Mouse (Mus musculus): Measurements from ENCODE around the gene Epb41. TPM values are rescaled to one million over a fixed set of nuclear protein-coding genes. Genes with fewer than 3 reads are reported as not detected.

Gene Epb41
- polyA plus RNA-seq, 1 experiment from 2014 or later: 69.9 TPM

DNA sequence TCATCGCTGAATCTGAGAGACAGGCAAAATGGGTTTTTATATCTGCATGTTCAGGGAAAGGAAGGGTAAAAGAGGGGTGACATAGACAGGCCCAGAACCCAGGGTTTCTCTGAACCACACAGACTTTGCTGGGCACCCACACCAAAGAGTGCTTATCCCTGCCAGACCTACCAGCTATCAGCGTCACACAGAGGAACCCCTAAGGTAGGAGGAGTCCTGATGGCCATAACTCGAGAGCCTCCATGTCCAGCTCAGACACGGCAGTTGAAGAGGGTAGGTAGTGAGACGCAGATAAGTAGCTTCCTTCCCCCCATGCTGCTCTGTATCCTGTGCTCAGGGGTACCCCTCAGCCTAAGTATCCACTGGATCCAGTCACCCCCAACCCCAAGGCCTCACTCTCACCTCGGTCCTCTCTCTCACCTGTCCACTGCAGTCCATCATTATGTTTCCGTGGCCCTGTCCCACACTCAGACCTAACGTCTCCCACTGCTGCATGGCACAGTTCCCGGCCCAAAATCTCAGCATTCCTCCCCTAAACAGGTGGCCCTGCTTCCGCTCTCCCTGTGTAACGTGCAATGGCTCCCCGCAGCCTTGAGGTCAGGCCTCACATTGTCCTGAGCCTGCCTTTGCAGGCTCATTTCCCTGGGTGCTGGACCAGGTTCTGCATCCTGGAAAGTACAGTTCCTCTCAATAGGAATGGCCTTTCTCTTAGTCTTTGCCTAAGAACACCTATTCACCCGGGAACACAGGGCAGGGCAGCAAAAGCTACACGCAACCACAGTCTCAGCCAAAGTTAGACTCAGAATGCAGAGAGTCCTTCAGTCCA is 7.8 kb downstream of the Epb41 start:
- 87% methylated on average over 14 of the region's 14 CpGs for WGBS
- no peaks in the 10 kb centered on the region for H3K9me3 ChIP-seq (replicated peaks; ENCODE audit: control insufficient read depth, low read length)
- DNase-seq (ENCODE audit: low spot score) (no peak), ATAC-seq (no peak)
- H3K4me2 ChIP-seq (ENCODE audit: low read length): no peak overlapping the region
- no peak overlapping the region for H3K4me3 ChIP-seq (ENCODE audit: low read depth, low read length)
- no peak overlapping the region for H3K9ac ChIP-seq (ENCODE audit: low read length)
- no peak overlapping the region for H3K27ac ChIP-seq (ENCODE audit: low read depth, low read length)
- H3K36me3 ChIP-seq (ENCODE audit: control insufficient read depth, insufficient read depth, low read length): no peaks in the 10 kb centered on the region
- no peaks in the 10 kb centered on the region; the same call in 1 of the 2 replicates for H3K27me3 ChIP-seq (replicated peaks; ENCODE audit: control insufficient read depth, insufficient read depth, low read length)
- H3K4me1 ChIP-seq (ENCODE audit: control insufficient read depth, insufficient read depth, low read length): no peaks in the 10 kb centered on the region

DNA sequence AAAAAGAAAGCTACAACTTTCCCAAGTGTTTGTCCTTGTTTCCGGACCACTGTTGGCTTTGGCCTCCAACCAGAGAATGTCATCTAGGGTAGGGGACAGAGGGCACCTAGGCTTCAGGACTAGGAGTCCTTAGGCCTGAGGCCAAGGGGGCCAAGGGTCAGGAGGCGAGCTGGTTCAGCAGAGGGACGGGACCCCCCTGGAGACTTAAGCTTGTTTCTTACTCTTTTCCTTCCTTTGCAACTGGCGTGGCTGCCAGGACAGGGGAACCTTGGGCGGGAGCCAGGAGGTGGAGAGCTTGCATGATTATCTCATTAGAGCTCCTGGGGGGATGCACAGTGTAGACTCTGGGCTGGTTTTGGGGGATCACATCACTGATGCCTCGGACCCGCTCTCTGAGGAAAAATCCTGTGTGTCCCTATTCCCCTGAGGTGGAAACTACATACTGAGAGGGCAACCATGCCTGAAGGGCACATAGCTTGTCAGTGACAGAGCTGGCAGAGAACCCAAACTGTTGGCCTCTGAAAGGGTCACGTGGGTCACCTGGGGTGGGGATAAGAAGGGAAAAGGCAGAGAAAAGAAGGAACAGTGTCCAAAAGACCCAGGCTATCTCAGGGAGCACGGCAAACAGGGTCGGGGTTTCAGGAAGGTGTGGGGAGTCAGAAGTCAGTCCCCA is 8.9 kb downstream of the Epb41 start:
- no peaks in the 10 kb centered on the region for H3K36me3 ChIP-seq (ENCODE audit: control insufficient read depth, insufficient read depth, low read length)
- 48% methylated on average over 10 of the region's 10 CpGs for WGBS
- ATAC-seq: no peak

DNA sequence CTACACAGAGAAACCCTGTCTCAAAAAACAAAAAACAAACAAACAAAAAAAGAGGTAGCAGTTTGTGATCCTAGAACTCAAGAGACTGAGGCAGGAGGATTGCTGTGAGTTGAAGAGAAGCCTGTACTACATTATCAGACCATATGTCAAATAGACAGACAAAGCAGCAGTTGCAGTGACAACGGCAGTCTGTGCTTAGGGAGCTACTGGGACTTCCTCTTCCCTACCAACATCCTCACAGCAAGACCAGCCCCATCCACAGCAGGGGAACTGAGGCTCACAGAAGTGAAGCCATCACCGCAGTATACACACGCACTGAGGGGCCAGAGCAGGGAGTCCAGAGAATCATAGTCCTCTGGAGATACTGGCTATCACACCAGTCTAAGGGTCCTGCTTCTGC is 9.5 kb downstream of the Epb41 start:
- H3K4me2 ChIP-seq (ENCODE audit: low read length): no peak overlapping the region
- H3K4me3 ChIP-seq (ENCODE audit: low read depth, low read length): no peak overlapping the region
- H3K9me3 ChIP-seq (replicated peaks; ENCODE audit: control insufficient read depth, low read length): no peaks in the 10 kb centered on the region
- ATAC-seq (no peak), DNase-seq (ENCODE audit: low spot score) (no peak)
- H3K27ac ChIP-seq (ENCODE audit: low read depth, low read length): no peak overlapping the region
- no peaks in the 10 kb centered on the region for H3K27me3 ChIP-seq (replicated peaks; ENCODE audit: control insufficient read depth, insufficient read depth, low read length)
- H3K9ac ChIP-seq (ENCODE audit: low read length): no peak overlapping the region
- 82% methylated on average over 3 of the region's 3 CpGs for WGBS
- H3K4me1 ChIP-seq (ENCODE audit: control insufficient read depth, insufficient read depth, low read length): no peaks in the 10 kb centered on the region
- no peaks in the 10 kb centered on the region for H3K36me3 ChIP-seq (ENCODE audit: control insufficient read depth, insufficient read depth, low read length)

More for the DNA sequence above, 8.9 kb downstream of the Epb41 start:
- Histone ChIP-seq H3K27me3 (replicated peaks; ENCODE audit: control insufficient read depth, insufficient read depth, low read length) (no peaks in the 10 kb centered on the region; the same call in 1 of the 2 replicates), H3K4me1 (ENCODE audit: control insufficient read depth, insufficient read depth, low read length) (no peaks in the 10 kb centered on the region), H3K9me3 (replicated peaks; ENCODE audit: control insufficient read depth, low read length) (no peaks in the 10 kb centered on the region), H3K4me2 (ENCODE audit: low read length) (no peak overlapping the region), H3K27ac (ENCODE audit: low read depth, low read length) (no peak overlapping the region), H3K4me3 (ENCODE audit: low read depth, low read length) (no peak overlapping the region), H3K9ac (ENCODE audit: low read length) (no peak overlapping the region)
- DNase-seq (ENCODE audit: low spot score): peak; percentile 43

DNA sequence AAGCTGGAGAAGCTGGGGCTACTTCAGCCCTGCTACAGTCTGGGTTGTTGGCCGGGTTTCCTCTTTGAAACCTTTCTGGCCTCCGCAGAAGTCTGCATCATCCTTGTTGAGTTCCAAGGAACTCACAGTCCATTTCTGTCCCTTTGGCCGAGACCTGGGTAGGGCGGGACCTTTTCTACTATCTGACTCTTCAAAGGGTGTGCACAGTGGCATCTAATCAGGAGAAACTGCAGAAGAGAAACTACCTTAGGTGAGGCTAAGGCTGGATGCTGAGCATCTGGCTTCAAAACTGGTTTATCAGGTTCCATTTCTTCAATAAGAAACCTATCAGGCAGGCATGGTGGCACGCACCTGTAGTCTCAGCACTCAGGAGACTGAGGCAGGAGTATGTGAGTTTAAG is 10.6 kb downstream of the Epb41 start:
- no peak overlapping the region for H3K9ac ChIP-seq (ENCODE audit: low read length)
- H3K9me3 ChIP-seq (replicated peaks; ENCODE audit: control insufficient read depth, low read length): no peaks in the 10 kb centered on the region
- no peak for DNase-seq (ENCODE audit: low spot score)
- H3K36me3 ChIP-seq (ENCODE audit: control insufficient read depth, insufficient read depth, low read length): no peaks in the 10 kb centered on the region
- WGBS: 91% methylated on average over 5 of the region's 5 CpGs
- no peak overlapping the region for H3K4me2 ChIP-seq (ENCODE audit: low read length)
- no peak overlapping the region for H3K27ac ChIP-seq (ENCODE audit: low read depth, low read length)
- H3K4me1 ChIP-seq (ENCODE audit: control insufficient read depth, insufficient read depth, low read length): no peaks in the 10 kb centered on the region
- H3K27me3 ChIP-seq (replicated peaks; ENCODE audit: control insufficient read depth, insufficient read depth, low read length): no peaks in the 10 kb centered on the region
- ATAC-seq: no peak
- H3K4me3 ChIP-seq (ENCODE audit: low read depth, low read length): no peak overlapping the region

DNA sequence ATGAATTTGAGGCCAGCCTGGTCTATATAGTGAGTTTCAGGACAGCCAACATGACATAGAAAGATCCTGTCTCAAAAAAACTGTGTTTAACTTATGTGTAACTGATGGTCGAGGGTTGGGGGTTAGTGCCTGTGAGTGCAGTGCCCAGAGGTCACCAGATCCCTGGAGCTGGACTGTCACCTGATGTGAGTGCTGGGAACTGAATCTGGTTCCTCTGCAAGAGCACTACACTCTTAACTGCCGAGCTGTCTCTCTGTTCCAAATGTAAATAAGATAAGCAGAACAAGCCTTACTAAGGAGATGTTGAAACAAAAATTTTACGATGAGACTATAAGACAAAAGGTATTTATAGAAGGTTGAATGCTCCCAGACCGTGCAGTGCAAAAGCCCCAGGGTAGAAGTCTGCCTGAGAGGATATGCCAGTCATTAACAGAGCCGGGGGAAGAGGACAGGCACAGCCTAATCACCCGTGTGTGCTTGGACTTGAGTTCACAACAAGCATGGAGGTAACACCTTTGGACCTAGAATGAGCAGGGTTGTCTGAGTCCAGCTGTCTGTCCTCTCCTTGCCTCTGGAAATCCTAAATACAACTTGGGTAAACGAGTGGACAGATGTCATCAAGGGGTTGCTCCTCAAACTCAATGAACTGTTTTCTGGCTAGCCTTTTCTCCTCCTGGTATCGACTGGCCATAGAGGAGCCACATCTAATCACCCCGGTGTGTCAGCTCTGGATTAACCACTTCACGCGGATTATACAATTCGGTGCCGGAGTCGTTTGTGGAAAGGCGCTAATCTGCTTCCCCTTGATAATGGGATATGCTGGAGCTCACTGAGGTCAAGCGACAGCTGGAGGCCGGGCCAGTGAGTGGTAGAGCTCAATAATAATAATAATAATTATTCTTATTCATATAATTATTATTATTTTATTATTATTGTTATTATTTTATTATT is 11.9 kb downstream of the Epb41 start:
- Histone ChIP-seq H3K4me2 (ENCODE audit: low read length) (no peak overlapping the region), H3K4me3 (ENCODE audit: low read depth, low read length) (no peak overlapping the region), H3K27me3 (replicated peaks; ENCODE audit: control insufficient read depth, insufficient read depth, low read length) (no peaks in the 10 kb centered on the region), H3K9me3 (replicated peaks; ENCODE audit: control insufficient read depth, low read length) (no peaks in the 10 kb centered on the region), H3K9ac (ENCODE audit: low read length) (no peak overlapping the region), H3K36me3 (ENCODE audit: control insufficient read depth, insufficient read depth, low read length) (no peaks in the 10 kb centered on the region), H3K27ac (ENCODE audit: low read depth, low read length) (no peak overlapping the region), H3K4me1 (ENCODE audit: control insufficient read depth, insufficient read depth, low read length) (no peaks in the 10 kb centered on the region)
- no peak for ATAC-seq
- 75% methylated on average over 17 of the region's 17 CpGs for WGBS
- no peak for DNase-seq (ENCODE audit: low spot score)

DNA sequence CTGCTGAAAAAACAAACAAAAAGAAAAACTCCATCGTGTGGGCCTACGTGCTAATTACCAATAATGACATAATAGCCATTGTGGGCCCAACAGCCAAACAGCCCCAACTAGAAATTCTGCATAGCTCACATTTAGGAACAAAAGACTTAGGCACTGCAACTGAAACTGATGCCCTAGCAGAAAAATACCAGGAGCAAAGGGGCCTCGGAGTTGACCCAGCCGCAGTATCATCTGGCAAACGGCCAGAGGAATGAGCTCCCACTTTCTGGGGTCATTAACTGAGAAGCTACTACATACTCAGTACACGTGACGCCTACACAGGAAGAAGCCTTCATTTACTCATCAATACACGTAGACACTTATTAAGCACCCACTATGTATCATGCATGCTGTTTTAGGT is 12.8 kb downstream of the Epb41 start:
- ATAC-seq (no peak), DNase-seq (ENCODE audit: low spot score) (no peak)
- Histone ChIP-seq H3K4me1 (ENCODE audit: control insufficient read depth, insufficient read depth, low read length) (no peaks in the 10 kb centered on the region), H3K9me3 (replicated peaks; ENCODE audit: control insufficient read depth, low read length) (no peaks in the 10 kb centered on the region), H3K9ac (ENCODE audit: low read length) (no peak overlapping the region), H3K4me2 (ENCODE audit: low read length) (no peak overlapping the region), H3K4me3 (ENCODE audit: low read depth, low read length) (no peak overlapping the region), H3K27ac (ENCODE audit: low read depth, low read length) (no peak overlapping the region), H3K36me3 (ENCODE audit: control insufficient read depth, insufficient read depth, low read length) (no peaks in the 10 kb centered on the region), H3K27me3 (replicated peaks; ENCODE audit: control insufficient read depth, insufficient read depth, low read length) (no peaks in the 10 kb centered on the region)
- 56% methylated on average over 8 of the region's 8 CpGs for whole genome bisulfite sequencing

DNA sequence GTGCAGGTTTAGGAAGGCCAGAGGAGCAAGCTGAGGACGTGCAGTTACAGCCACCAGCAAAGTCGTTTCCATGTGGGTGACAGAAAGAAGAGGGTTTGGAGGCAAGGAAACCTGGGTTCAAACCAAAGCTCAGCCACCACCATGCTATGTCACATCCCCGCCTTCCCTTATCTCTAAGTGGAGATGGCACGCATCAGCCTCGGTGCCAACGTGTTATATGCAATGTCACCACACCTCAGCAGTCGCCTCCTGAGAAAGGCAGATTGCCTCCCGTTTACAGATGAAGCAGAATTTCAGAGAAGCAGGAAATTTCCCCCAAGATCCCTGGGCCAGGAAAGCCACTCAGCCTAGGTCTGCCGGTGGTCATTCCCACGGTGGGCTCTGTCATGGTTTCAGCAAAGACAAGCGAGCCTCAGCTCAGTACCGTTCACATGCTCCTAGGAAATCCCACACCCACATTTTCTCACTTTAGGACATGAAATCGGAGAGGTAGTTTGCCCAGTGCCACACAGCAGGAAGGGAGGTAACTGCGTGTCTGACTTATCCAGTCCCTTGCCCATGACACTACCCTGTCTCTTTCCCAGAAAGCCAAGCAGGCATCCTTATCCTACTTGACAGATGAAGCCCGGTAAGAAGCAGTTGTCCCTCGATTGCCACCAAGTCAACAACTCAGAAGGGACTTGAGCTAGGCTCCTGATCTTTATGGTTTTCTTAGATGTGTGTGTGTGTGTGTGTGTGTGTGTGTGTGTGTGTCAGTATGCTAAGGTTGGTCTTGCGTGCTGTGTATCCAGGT is 14.9 kb downstream of the Epb41 start:
- no peaks in the 10 kb centered on the region for H3K27me3 ChIP-seq (replicated peaks; ENCODE audit: control insufficient read depth, insufficient read depth, low read length)
- no peaks in the 10 kb centered on the region for H3K36me3 ChIP-seq (ENCODE audit: control insufficient read depth, insufficient read depth, low read length)
- H3K9me3 ChIP-seq (replicated peaks; ENCODE audit: control insufficient read depth, low read length): no peaks in the 10 kb centered on the region
- no peak overlapping the region for H3K9ac ChIP-seq (ENCODE audit: low read length)
- WGBS: 81% methylated on average over 17 of the region's 17 CpGs
- H3K4me1 ChIP-seq (ENCODE audit: control insufficient read depth, insufficient read depth, low read length): no peaks in the 10 kb centered on the region
- no peak overlapping the region for H3K27ac ChIP-seq (ENCODE audit: low read depth, low read length)
- no peak overlapping the region for H3K4me2 ChIP-seq (ENCODE audit: low read length)
- no peak overlapping the region for H3K4me3 ChIP-seq (ENCODE audit: low read depth, low read length)
- ATAC-seq: no peak
- no peak for DNase-seq (ENCODE audit: low spot score)

DNA sequence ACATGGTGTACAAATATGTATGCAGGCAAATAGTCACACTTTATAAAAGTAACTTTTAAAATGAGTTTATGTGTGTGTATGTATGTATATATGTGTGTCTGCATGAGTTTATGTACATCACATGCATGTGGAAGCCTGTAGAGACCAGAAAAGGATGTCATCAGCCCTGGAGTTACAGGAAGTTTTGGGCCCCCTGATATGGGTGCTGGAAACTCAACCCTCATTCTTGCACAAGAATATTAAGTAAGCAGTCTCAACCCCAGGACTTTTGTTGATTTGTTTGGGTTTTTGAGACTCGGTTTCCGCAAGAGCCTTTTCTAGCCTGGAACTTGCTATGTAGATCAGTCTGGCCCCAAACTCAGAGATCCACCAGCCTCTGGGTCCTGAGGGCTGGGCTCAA is 15.6 kb downstream of the Epb41 start:
- Histone ChIP-seq H3K4me1 (ENCODE audit: control insufficient read depth, insufficient read depth, low read length) (no peaks in the 10 kb centered on the region), H3K4me3 (ENCODE audit: low read depth, low read length) (no peak overlapping the region), H3K27me3 (replicated peaks; ENCODE audit: control insufficient read depth, insufficient read depth, low read length) (no peaks in the 10 kb centered on the region), H3K27ac (ENCODE audit: low read depth, low read length) (no peak overlapping the region), H3K9me3 (replicated peaks; ENCODE audit: control insufficient read depth, low read length) (no peaks in the 10 kb centered on the region), H3K9ac (ENCODE audit: low read length) (no peak overlapping the region), H3K4me2 (ENCODE audit: low read length) (no peak overlapping the region), H3K36me3 (ENCODE audit: control insufficient read depth, insufficient read depth, low read length) (no peaks in the 10 kb centered on the region)
- no peak for ATAC-seq
- DNase-seq (ENCODE audit: low spot score): no peak
- 96% methylated on average over 2 of the region's 2 CpGs for WGBS
